In genomic region chr2:29573591-29573990, GRCm38 (mm10) we compare ENCODE assay signal across 9 mouse cellular contexts. TPM values are rescaled to one million over a fixed set of nuclear protein-coding genes. Genes with fewer than 3 reads are reported as not detected.
A peak's percentile ranks its signal among the peaks of the same experiment; 100 is the strongest.
DNase-seq lines count a peak whose midpoint lies in the region; TF ChIP-seq lines count a peak whose summit lies in the region.
"Had no signal": no experiment of that assay in that cellular context is flagged by ENCODE, and none has a peak within 500 bp of the region (broad histone marks: within the 10 kb centered on the region; RNA-seq: fewer than 3 reads in every experiment).

No protein-coding gene starts in this region.

- intact Hi-C loops in heart, postnatal 14 days (cut with DNase I), result no loop called here
- intact Hi-C loops in left cerebral cortex, postnatal 36 days (cut with DNase I), result loop anchor here (5.0 kb wide), 1 partner anchor 371 kb away; no protein-coding TSS in a partner anchor

- WGBS in lung, adult 2 months, result 7% methylated on average over 5 of the region's 5 CpGs
- 50% methylated on average over 5 of the region's 5 CpGs for WGBS in cerebellum, adult 2 months

- H3K4me3 ChIP-seq in lung, adult 2 months (replicated peaks; ENCODE audit: extremely low read depth, low read depth, low read length), result no peak overlapping the region
- no peak overlapping the region for H3K4me3 ChIP-seq in cerebellum, adult 2 months (replicated peaks; ENCODE audit: insufficient read depth, low read depth, low read length)
- H3K4me3 ChIP-seq: erythroblast, embryonic 14.5 days had no signal

- no peak for TF ChIP-seq CTCF in lung, adult 2 months (IDR thresholded peaks at IDR 0.05; ENCODE audit: insufficient read depth, low read length)
- no peak for TF ChIP-seq CTCF in cerebellum, adult 2 months (IDR thresholded peaks at IDR 0.05; ENCODE audit: borderline replicate concordance, insufficient read depth, low read depth, low read length)

- no peaks in the 10 kb centered on the region for H3K27me3 ChIP-seq in splenic B cell, adult 2 months (ENCODE audit: control insufficient read depth, insufficient read depth, low read length, poor library complexity, severe bottlenecking)
- H3K27me3 ChIP-seq in cerebellum, adult 2 months (ENCODE audit: control insufficient read depth, insufficient read depth, low read length), result no peaks in the 10 kb centered on the region

- no peaks in the 10 kb centered on the region for H3K36me3 ChIP-seq in splenic B cell, adult 2 months (ENCODE audit: control insufficient read depth, insufficient read depth, low read length, poor library complexity, severe bottlenecking)

- no peak overlapping the region for H3K27ac ChIP-seq in cerebellum, adult 2 months (ENCODE audit: insufficient read depth, low read length)

- no peaks in the 10 kb centered on the region for H3K4me1 ChIP-seq in lung, adult 2 months (ENCODE audit: control insufficient read depth, insufficient read depth, low read length)
- peaks cover 6% of the 10 kb centered on the region; the same call in 1 of the 2 replicates for H3K4me1 ChIP-seq in cerebellum, adult 2 months (ENCODE audit: control insufficient read depth, insufficient read depth, low read length)

- peak; percentile 34 for DNase-seq in right cerebral cortex, postnatal 4 days
- no peak for DNase-seq in right cerebral cortex, adult 2 months (ENCODE audit: low spot score in 2 of 2)
- DNase-seq in adrenal gland, postnatal 10 days, result peak; percentile 82
- peak; percentile 67 to 76 for DNase-seq in heart, postnatal 14 days
- peak; percentile 31 for DNase-seq in lung, adult 2 months
- DNase-seq in splenic B cell, adult 2 months (ENCODE audit: low read depth, low spot score), result peak; percentile 69
- DNase-seq in left cerebral cortex, postnatal 36 days (ENCODE audit: low spot score in 2 of 2), result no peak
- DNase-seq in cerebellum, adult 2 months, result no peak

- TF ChIP-seq POLR2A in lung, adult 2 months (IDR thresholded peaks at IDR 0.05; ENCODE audit: borderline replicate concordance, extremely low read depth, low read depth, low read length), result no peak
- TF ChIP-seq POLR2A in cerebellum, adult 2 months (IDR thresholded peaks at IDR 0.05; ENCODE audit: borderline replicate concordance, insufficient read depth, low read length), result no peak

RNA-seq across cellular contexts. Expression of gene Rapgef1, which starts 45.9 kb away (rescaled TPM):
- 10 to 100 TPM; 58.5 to 66.5 TPM for total RNA-seq in adrenal gland, postnatal 10 days (2021)
- total RNA-seq in heart, postnatal 14 days (2021), result 10 to 100 TPM; 89.6 to 91.6 TPM
- polyA plus RNA-seq in lung, adult 2 months (2012; rRNA removed), result 52.4 and 65.2 TPM in 2 replicates
- total RNA-seq in left cerebral cortex, postnatal 36 days (2021), result 100 to 1,000 TPM; 104 to 107 TPM
- 72.6 and 80.3 TPM in 2 replicates for polyA plus RNA-seq in cerebellum, adult 2 months (2012; rRNA removed)

Comparison
In these comparisons a context has a peak if more than half of its experiments do, and no peak if none do; other contexts are left out.
1. DNase-seq: peak in right cerebral cortex, postnatal 4 days (single experiment), adrenal gland, postnatal 10 days (single experiment), heart, postnatal 14 days (2 of 2), lung, adult 2 months (single experiment) and splenic B cell, adult 2 months (single experiment); none in right cerebral cortex, adult 2 months (0 of 2), left cerebral cortex, postnatal 36 days (0 of 2) and cerebellum, adult 2 months (0 of 2).